Mouse (Mus musculus) forebrain, embryonic 10.5 days (tissue): ENCODE measurements at regions not wholly inside any gene's neighbourhood (a gene's known extent, or its start where the extent isn't known, plus 50 kb on each side); places are given as distances from the start of the nearest gene placed in this dataset.

Source experiments
- DNase-seq: peaks from one replicate; pipeline ENCODE4 v3.0.0-alpha.2; 2017; ENCODE audit warnings: low spot score; ENCODE audit errors: extremely low spot score
- H3K27ac ChIP-seq: fragments of 300-500 bp; sonication (generic); 2 replicates; pipeline ENCODE4 v1.5.1; 2016; ENCODE audit warnings: mild to moderate bottlenecking
- H3K27me3 ChIP-seq: fragments of 300-500 bp; sonication (generic); 2 replicates; pipeline ENCODE4 v1.6.1; 2016; ENCODE audit warnings: mild to moderate bottlenecking; ENCODE audit not compliant: poor library complexity, severe bottlenecking
- H3K36me3 ChIP-seq: fragments of 300-500 bp; sonication (generic); replicated peaks from 2 replicates; pipeline ENCODE4 v1.6.1; 2016; ENCODE audit warnings: mild to moderate bottlenecking, moderate library complexity
- H3K4me1 ChIP-seq: fragments of 300-500 bp; sonication (generic); 2 replicates; pipeline ENCODE4 v1.6.1; 2016
- H3K4me3 ChIP-seq: fragments of 300-500 bp; sonication (generic); 2 replicates; pipeline ENCODE4 v1.5.1; 2016; ENCODE audit warnings: mild to moderate bottlenecking, moderate library complexity
- H3K9me3 ChIP-seq: fragments of 300-500 bp; sonication (generic); 2 replicates; pipeline ENCODE4 v1.6.1; 2016; ENCODE audit warnings: mild to moderate bottlenecking, moderate library complexity
- WGBS: fragments of 180-500 bp; shearing (Covaris S2); methylation state at CpG from one replicate; pipeline ENCODE4 v1.1.7; 2016; 5-methylcytosine and 5-hydroxymethylcytosine counted together

DNA sequence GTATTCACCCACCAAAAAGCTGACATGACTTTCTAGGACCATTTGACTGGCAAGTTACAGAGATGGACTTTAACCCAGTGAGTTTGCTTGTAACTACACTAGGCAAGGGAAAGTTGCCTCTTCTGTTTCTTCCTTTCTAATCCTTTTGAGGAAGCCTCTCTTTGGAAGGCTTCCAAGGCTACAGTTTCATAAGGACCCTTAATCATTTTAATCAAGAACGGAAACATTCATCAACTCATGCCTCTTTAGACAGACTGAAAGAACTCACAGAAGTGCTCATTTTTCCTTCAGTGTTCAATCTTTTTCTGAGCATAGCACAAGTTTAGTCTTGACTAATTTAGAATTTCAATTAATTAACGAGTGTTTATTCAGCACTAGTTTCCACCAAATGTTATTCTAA is 84.2 kb downstream of the Ddx1 start:
- H3K27me3 ChIP-seq: peaks cover 4% of the 10 kb centered on the region; the same call in 1 of the 2 replicates
- H3K9me3 ChIP-seq: no peaks in the 10 kb centered on the region
- 90% methylated on average over 2 of the region's 2 CpGs for whole genome bisulfite sequencing
- no peak overlapping the region for H3K27ac ChIP-seq
- H3K4me3 ChIP-seq: no peak overlapping the region
- H3K4me1 ChIP-seq: peaks cover 20% of the 10 kb centered on the region
- DNase-seq: no peak
- no peaks in the 10 kb centered on the region for H3K36me3 ChIP-seq

DNA sequence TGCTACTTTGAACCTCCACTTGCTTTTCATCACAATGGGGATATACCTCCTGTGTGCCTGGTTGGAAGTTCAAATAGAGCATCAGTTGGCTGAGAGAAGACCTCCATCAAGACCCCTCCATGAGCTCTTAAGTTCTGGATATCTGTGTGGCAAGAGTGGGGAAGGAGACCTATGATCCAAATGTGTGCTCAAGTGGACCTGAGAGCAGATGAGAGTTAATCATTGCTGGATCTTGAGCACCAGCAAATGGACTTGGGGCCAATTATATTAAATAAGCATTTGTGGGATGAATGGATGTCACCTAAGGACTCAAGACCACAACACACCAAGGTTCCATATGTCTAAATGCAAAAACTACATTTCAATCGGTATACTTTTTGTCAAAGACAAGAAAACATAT is 88.0 kb downstream of the Ddx1 start:
- Histone ChIP-seq H3K4me1 (peaks cover 39% of the 10 kb centered on the region), H3K36me3 (no peaks in the 10 kb centered on the region), H3K27me3 (peaks cover 7% of the 10 kb centered on the region; the same call in 1 of the 2 replicates), H3K27ac (no peak overlapping the region), H3K9me3 (no peaks in the 10 kb centered on the region), H3K4me3 (no peak overlapping the region)
- no peak for DNase-seq
- 87% methylated on average over 1 of the region's 1 CpGs for WGBS

DNA sequence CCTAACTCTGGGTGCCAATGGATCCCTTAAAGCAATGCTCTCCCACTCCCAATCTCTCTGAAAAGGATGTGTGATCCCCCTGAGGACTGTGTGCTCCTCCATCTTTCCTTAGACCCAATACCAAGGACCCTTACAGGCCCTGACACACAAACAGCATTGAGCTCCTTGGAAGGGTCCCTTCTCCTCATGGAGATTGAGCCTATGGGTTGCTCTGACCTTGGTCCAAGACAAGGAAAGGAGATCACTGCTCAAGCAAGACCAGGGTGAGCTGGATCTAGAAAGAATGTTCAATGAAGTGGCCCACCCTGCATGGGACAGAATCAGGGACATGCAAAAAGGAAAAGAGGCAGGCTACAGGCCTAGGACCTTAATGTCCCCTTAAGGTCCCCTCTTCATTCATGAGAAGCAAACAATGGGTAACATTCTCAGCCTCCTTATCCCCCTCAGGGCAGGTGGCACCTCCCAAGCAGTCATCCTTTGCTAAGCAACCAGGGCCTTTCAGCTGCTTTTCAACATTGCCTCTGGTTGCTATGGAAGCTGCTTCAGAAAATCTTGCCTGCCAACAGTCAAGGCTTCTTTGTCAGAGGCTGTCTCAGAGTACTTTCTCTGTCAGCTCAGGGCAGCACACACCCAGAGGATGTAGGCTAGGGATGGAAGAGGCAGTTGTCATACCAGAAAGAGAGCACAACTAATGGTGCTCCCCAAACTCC is 89.5 kb downstream of the Ddx1 start:
- Histone ChIP-seq H3K9me3 (no peaks in the 10 kb centered on the region), H3K4me1 (peaks cover 39% of the 10 kb centered on the region), H3K27me3 (peaks cover 7% of the 10 kb centered on the region; the same call in 1 of the 2 replicates), H3K36me3 (no peaks in the 10 kb centered on the region), H3K4me3 (no peak overlapping the region), H3K27ac (peak overlapping the region; percentile 73)
- DNase-seq: peak; percentile 38

DNA sequence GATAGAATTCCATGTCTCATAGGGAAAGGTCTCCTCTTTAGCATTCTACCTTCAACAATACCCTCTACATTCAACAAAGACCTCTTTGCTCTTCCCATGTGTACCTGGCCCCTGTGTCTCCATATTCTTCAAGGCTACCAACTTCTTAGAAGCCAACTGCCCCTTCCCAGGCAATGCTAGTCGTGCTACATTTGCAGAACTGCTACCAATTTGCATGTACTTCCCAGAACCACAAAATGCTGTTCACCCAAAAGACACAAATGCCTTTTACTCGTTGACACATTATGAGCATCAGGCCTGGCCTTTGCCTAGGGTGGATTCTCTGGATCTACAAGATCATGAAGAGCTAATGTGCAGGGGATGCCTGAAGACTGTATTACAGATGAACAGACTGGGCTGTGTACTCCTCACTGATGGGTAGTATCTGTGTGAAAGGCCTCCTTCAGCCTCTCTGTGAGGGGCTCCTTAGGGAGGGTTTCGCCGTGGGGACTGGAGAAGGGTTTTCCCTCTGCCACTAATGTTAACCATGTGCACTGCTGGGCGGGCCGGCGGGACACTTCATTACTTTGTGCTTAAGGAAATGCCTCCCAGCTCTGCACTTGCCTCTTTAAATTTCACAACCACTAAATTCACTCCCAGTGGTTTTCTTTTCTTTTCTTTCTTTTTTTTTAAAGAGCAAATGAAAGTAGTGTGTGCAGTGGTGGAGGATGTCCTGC is 91.2 kb downstream of the Ddx1 start:
- no peaks in the 10 kb centered on the region for H3K9me3 ChIP-seq
- peaks cover 39% of the 10 kb centered on the region for H3K4me1 ChIP-seq
- H3K4me3 ChIP-seq: no peak overlapping the region
- 69% methylated on average over 7 of the region's 7 CpGs for WGBS
- peaks cover 3% of the 10 kb centered on the region; the same call in 1 of the 2 replicates for H3K27me3 ChIP-seq
- H3K27ac ChIP-seq: 0 out of 2 replicates have a peak overlapping the region, but pooled peaks have one; percentile 12
- DNase-seq: no peak
- no peaks in the 10 kb centered on the region for H3K36me3 ChIP-seq

GRCm38 (mm10) chr12:13157089-13157488 is 91.9 kb downstream of the Ddx1 start:
- WGBS: 85% methylated on average over 10 of the region's 10 CpGs
- peaks cover 38% of the 10 kb centered on the region for H3K4me1 ChIP-seq

DNA sequence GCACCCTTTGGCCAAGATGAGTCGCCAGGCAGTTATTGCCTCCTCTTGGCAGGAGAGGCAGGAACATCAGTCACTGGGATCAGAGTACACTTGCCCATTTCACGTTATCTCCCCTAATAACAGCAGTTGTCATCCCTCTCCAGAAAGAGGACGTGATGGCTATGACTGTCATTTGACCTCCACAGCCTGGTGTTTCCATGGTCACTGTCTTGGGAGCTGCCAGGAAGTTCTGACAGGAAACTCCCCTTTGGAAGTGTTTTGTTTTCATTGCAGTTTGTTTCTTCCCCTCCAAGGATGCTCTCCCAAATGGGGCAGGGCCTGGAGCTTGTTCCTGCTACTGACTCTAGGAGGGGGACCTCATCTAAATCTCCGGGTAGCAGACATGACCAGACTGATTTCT is 98.3 kb downstream of the Ddx1 start:
- Histone ChIP-seq H3K36me3 (no peaks in the 10 kb centered on the region), H3K27me3 (no peaks in the 10 kb centered on the region), H3K27ac (no peak overlapping the region), H3K9me3 (no peaks in the 10 kb centered on the region), H3K4me1 (peaks cover 2% of the 10 kb centered on the region; the same call in 1 of the 2 replicates), H3K4me3 (no peak overlapping the region)
- no peak for DNase-seq
- WGBS: 82% methylated on average over 4 of the region's 4 CpGs

More at GRCm38 (mm10) chr12:13157089-13157488, 91.9 kb downstream of the Ddx1 start:
- DNase-seq: no peak
- no peak overlapping the region for H3K4me3 ChIP-seq
- peaks cover 3% of the 10 kb centered on the region; the same call in 1 of the 2 replicates for H3K27me3 ChIP-seq
- no peaks in the 10 kb centered on the region for H3K36me3 ChIP-seq
- H3K27ac ChIP-seq: no peak overlapping the region
- H3K9me3 ChIP-seq: no peaks in the 10 kb centered on the region

DNA sequence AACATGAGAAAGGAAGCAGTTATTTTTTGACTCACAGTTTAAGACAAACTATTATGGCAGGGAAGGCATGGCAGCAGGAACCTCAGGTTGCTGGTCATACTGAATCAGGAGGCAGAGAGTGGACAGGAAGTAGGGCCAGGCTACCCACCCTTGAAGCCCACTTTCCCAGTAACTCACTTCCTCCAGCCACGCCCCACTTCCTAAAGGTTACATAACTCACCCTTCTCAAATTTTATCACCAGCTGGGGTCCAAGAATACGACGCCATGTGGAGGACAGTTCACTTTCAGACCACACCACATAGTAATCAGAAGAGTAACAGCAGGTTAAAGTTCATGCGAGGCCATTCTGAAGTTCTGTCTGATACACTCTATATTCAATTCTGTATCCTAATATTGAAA is 101.8 kb downstream of the Ddx1 start:
- H3K27ac ChIP-seq: no peak overlapping the region
- H3K9me3 ChIP-seq: no peaks in the 10 kb centered on the region
- H3K27me3 ChIP-seq: no peaks in the 10 kb centered on the region
- H3K4me3 ChIP-seq: no peak overlapping the region
- H3K36me3 ChIP-seq: no peaks in the 10 kb centered on the region
- 87% methylated on average over 4 of the region's 4 CpGs for WGBS
- peaks cover 16% of the 10 kb centered on the region for H3K4me1 ChIP-seq
- no peak for DNase-seq

DNA sequence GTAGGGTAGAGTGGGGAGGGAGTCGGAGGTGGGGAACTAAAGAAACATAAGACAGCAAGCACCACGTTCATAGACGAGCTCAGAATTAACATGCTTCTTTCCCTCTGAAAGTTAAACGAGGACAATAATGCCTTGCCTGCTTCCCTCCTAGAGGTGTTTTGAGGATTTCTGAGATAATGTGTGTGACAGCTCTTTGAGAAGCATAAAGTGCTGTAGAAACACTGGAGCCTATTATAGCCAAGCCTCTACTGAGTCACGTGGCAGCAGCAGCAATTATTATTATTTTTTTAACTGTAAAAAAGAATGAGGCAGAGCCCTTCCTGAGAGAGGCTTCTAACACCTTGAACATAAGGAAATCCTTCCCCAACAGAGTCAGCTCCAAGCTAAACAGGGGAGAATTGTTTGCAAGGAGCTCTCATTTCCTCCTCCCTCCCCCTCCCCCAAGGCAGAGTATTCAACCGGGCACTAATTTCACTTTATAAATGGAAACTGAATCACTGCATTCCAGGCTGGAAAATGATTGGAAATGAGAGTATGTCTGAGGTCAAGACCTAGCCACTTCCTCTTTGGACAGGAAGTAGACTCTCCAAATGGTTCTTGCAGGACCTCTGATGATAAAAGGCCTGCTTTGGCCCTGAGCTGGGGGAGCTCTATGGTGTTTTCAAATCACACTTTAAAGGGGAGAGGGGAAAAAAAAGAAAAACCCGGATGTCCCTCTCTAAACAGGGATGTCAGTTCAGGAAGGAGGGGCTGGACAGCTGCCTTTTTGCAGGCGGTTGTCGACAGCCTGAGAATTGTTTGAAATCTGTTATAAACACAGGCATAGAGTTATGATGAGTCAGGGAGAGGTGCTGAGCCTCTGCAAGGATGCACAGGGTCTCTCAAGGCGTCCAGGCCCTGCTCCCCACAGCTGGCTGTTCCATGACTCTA is 103.6 kb downstream of the Ddx1 start:
- WGBS: 69% methylated on average over 10 of the region's 10 CpGs
- no peak for DNase-seq
- no peak overlapping the region for H3K27ac ChIP-seq

DNA sequence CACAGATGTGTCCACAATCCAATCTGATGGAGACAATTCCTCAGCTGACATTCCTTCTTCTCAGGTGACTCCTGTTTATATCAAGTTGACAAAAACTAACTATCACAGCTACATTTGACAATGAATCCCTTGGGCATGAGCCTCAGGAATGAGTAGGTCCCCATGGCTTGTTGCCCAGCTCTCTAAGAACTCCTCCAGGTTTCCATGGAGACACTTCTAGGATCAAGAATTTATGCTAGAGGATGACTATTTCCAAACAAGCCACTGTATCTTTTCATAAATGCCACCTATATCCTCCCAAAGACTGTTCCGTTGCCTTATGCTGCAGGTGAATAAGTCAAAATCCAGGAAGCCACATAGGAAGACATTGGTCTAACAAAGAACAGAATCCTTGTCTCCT is 104.3 kb downstream of the Ddx1 start:
- Histone ChIP-seq H3K9me3 (no peaks in the 10 kb centered on the region), H3K27ac (no peak overlapping the region), H3K4me1 (peaks cover 16% of the 10 kb centered on the region), H3K36me3 (no peaks in the 10 kb centered on the region), H3K4me3 (no peak overlapping the region), H3K27me3 (no peaks in the 10 kb centered on the region)
- WGBS: 96% methylated on average over 1 of the region's 1 CpGs
- no peak for DNase-seq

More for the DNA sequence above, 103.6 kb downstream of the Ddx1 start:
- Histone ChIP-seq H3K4me3 (no peak overlapping the region), H3K36me3 (no peaks in the 10 kb centered on the region), H3K4me1 (peaks cover 16% of the 10 kb centered on the region), H3K9me3 (no peaks in the 10 kb centered on the region), H3K27me3 (no peaks in the 10 kb centered on the region)

DNA sequence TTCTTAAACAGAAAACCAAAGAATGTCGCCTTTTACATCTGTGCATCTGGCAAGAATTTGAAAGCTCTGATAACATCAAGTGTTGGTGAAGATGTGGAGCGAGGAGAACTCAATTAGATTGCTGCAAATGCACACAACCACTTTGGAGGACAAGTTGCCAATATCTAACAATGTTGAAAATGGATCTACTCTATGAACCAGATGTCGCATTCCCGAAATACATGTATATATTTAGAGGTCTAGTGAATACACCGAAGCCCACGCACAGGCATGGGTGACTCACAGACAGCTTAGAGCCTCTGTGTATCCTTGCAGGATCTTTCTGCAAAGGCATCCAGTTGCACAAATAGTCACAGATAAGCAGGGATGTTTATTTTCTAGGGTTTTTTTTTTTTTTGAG is 108.4 kb downstream of the Ddx1 start:
- Histone ChIP-seq H3K4me3 (no peak overlapping the region), H3K27me3 (no peaks in the 10 kb centered on the region), H3K36me3 (no peaks in the 10 kb centered on the region), H3K4me1 (peaks cover 13% of the 10 kb centered on the region), H3K27ac (no peak overlapping the region), H3K9me3 (no peaks in the 10 kb centered on the region)
- 92% methylated on average over 6 of the region's 6 CpGs for WGBS
- no peak for DNase-seq

GRCm38 (mm10) chr12:13139189-13139588 is 109.8 kb downstream of the Ddx1 start:
- DNase-seq: no peak
- WGBS: 75% methylated on average over 5 of the region's 5 CpGs

GRCm38 (mm10) chr12:13134168-13134567 is 114.8 kb downstream of the Ddx1 start:
- 98% methylated on average over 5 of the region's 10 CpGs for WGBS
- Histone ChIP-seq H3K36me3 (no peaks in the 10 kb centered on the region), H3K27me3 (no peaks in the 10 kb centered on the region), H3K4me3 (no peak overlapping the region), H3K9me3 (no peaks in the 10 kb centered on the region), H3K4me1 (peaks cover 4% of the 10 kb centered on the region; the same call in 1 of the 2 replicates), H3K27ac (no peak overlapping the region)
- no peak for DNase-seq

More at GRCm38 (mm10) chr12:13139189-13139588, 109.8 kb downstream of the Ddx1 start:
- Histone ChIP-seq H3K4me1 (peaks cover 3% of the 10 kb centered on the region; the same call in 1 of the 2 replicates), H3K36me3 (no peaks in the 10 kb centered on the region), H3K9me3 (no peaks in the 10 kb centered on the region), H3K4me3 (no peak overlapping the region), H3K27ac (no peak overlapping the region), H3K27me3 (no peaks in the 10 kb centered on the region)
